Mouse (Mus musculus) midbrain, embryonic 10.5 days (tissue): ENCODE data around the gene 1110002E22Rik. TPM values are rescaled to one million over a fixed set of nuclear protein-coding genes. Genes with fewer than 3 reads are reported as not detected.

ENCODE experiments used
- DNase-seq: peaks from one replicate; pipeline ENCODE4 v3.0.0-alpha.2; 2017; ENCODE audit warnings: low spot score
- H3K27ac ChIP-seq: fragments of 300-500 bp; sonication (generic); replicated peaks from 2 replicates; pipeline ENCODE4 v1.5.1; 2016; ENCODE audit warnings: mild to moderate bottlenecking
- H3K27me3 ChIP-seq: fragments of 300-500 bp; sonication (generic); 2 replicates; pipeline ENCODE4 v1.6.1; 2016; ENCODE audit warnings: low read depth, mild to moderate bottlenecking; ENCODE audit not compliant: poor library complexity, severe bottlenecking
- H3K36me3 ChIP-seq: fragments of 300-500 bp; sonication (generic); 2 replicates; pipeline ENCODE4 v1.6.1; 2016; ENCODE audit warnings: mild to moderate bottlenecking, moderate library complexity
- H3K4me1 ChIP-seq: fragments of 300-500 bp; sonication (generic); 2 replicates; pipeline ENCODE4 v1.6.1; 2016
- H3K4me3 ChIP-seq: fragments of 300-500 bp; sonication (generic); 2 replicates; pipeline ENCODE4 v1.5.1; 2016; ENCODE audit warnings: mild to moderate bottlenecking, moderate library complexity
- H3K9me3 ChIP-seq: fragments of 300-500 bp; sonication (generic); replicated peaks from 2 replicates; pipeline ENCODE4 v1.6.1; 2016; ENCODE audit warnings: mild to moderate bottlenecking
- WGBS: fragments of 180-500 bp; shearing (Covaris S2); methylation state at CpG from one replicate; pipeline ENCODE4 v1.1.7; 2016; 5-methylcytosine and 5-hydroxymethylcytosine counted together
- polyA plus RNA-seq: library from polyadenylated mRNA; unstranded; fragments of >200 nt; fragmentation: Nextera tagmentation; extraction: Ambion mirVana; gene quantifications from 2 replicates; pipeline ENCODE4 v1.2.1, GENCODE M21; 2016

1110002E22Rik gene
- polyA plus RNA-seq, 1 experiment from 2014 or later, result 0.01 TPM

DNA sequence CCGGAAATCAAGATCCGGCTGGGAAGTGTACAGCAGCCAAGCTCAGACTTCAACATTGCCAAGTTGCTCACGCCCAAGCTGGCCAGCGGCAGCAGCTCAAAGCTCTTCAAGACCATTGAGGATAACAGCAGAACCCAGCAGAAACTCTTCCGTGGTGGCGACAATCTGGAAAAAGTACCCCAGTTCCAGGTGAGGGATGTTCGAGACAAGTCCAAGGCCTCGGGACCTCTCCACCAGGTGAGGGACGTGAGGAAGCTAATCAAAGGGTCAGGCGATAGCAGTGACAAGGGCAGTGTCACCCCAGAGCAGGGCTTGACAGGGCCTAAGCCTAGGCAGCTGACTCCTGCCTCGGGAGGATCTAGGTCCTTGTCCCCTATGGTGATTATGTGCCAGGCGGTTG, 3.3 kb downstream of the 1110002E22Rik start:
- no peaks in the 10 kb centered on the region for H3K36me3 ChIP-seq
- H3K27ac ChIP-seq, result no peak overlapping the region
- 92% methylated on average over 12 of the region's 12 CpGs for WGBS
- no peaks in the 10 kb centered on the region for H3K9me3 ChIP-seq
- peaks cover 39% of the 10 kb centered on the region for H3K4me1 ChIP-seq
- H3K27me3 ChIP-seq, result peaks cover 5% of the 10 kb centered on the region; the same call in 1 of the 2 replicates
- no peak overlapping the region for H3K4me3 ChIP-seq
- DNase-seq, result no peak

DNA sequence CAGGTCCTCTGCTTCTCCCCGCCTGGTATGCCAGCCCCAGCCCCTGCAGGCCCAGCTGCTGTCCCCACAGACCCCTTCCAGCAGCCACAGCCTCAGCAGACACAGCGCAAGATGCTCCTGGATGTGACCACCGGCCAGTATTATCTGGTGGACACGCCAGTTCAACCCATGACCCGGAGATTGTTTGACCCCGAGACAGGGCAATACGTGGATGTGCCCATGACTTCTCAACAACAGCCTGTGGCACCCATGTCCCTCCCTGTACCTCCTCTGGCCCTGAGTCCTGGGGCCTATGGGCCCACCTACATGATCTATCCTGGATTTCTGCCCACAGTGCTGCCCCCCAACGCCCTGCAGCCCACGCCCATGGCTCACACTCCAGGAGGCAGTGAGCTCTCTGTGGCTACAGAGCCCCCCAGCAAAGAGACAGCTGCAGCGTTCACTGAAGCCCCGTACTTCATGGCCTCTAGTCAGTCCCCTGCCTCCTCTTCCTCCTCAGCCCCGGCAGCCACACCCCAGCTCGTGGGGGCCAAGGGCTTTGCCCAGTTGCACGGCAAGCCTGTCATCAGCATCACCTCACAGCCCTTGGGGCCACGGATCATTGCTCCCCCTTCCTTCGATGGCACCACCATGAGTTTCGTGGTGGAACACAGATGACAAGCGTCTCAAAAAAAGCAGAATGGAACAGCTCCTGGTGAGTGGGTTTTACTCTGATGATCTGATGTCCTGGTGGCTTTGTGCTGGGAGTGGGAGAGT, 5.1 kb downstream of the 1110002E22Rik start:
- Histone ChIP-seq H3K4me1 (peaks cover 36% of the 10 kb centered on the region), H3K9me3 (no peaks in the 10 kb centered on the region), H3K4me3 (no peak overlapping the region), H3K27me3 (peaks cover 5% of the 10 kb centered on the region; the same call in 1 of the 2 replicates), H3K36me3 (no peaks in the 10 kb centered on the region), H3K27ac (peak overlapping the region; percentile 78)
- DNase-seq, result no peak
- 72% methylated on average over 18 of the region's 18 CpGs for WGBS

DNA sequence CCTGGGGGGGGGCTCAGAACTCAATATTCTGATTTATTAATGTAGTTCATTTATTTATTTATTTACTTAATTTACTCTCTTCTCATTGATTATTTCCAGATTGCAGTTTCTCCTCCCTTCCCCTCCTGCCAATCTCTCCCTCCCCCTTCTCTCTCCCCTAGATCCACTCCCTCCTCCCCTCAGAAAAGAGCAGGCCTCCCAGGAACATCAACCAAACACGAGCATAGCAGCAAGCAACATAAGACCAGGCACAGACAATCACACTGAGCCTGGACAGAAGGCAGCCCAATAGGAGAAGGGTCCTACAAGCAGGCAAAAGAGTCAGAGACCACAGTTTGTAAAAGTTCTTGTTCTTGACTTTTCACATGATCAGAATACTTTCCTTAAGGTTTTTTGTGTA, 6.2 kb downstream of the 1110002E22Rik start:
- Histone ChIP-seq H3K27me3 (peaks cover 5% of the 10 kb centered on the region; the same call in 1 of the 2 replicates), H3K9me3 (no peaks in the 10 kb centered on the region), H3K27ac (0 out of 2 replicates have a peak overlapping the region, but pooled peaks have one; percentile 78), H3K4me3 (no peak overlapping the region), H3K4me1 (peaks cover 26% of the 10 kb centered on the region), H3K36me3 (no peaks in the 10 kb centered on the region)
- 12% methylated on average over 1 of the region's 1 CpGs for WGBS
- DNase-seq, result no peak

DNA sequence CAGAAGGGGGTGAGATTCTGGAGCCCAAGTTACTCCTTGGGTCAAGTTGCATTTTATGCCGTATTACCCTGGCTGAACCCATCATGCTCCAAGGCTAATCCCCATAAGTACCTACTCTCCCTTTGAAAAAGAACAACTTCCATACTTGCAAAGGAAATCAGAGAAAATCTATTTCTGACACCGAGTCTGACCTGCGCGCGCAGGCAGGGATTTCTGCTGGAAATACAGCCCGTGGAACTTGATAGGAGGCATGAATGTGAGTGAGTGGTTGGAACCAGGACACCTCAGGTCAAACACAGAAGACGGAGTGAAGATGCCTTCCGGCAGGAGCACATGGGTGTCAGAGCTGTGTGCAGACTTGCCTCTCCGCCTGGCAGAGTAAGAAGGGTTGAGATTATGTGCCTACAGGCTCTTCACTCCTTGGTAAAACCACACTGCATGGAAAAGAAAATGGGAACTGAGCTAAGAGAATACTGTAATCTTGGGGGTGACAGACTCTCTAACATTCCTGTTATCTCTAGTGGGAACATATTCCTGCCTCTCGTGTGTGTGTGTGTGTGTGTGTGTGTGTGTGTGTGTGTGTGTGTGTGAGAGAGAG, 6.7 kb downstream of the 1110002E22Rik start:
- DNase-seq, result no peak
- H3K27me3 ChIP-seq, result peaks cover 5% of the 10 kb centered on the region; the same call in 1 of the 2 replicates
- no peaks in the 10 kb centered on the region for H3K9me3 ChIP-seq
- peaks cover 21% of the 10 kb centered on the region for H3K4me1 ChIP-seq
- no peaks in the 10 kb centered on the region for H3K36me3 ChIP-seq
- H3K4me3 ChIP-seq, result no peak overlapping the region
- WGBS, result 84% methylated on average over 10 of the region's 10 CpGs
- no peak overlapping the region for H3K27ac ChIP-seq

DNA sequence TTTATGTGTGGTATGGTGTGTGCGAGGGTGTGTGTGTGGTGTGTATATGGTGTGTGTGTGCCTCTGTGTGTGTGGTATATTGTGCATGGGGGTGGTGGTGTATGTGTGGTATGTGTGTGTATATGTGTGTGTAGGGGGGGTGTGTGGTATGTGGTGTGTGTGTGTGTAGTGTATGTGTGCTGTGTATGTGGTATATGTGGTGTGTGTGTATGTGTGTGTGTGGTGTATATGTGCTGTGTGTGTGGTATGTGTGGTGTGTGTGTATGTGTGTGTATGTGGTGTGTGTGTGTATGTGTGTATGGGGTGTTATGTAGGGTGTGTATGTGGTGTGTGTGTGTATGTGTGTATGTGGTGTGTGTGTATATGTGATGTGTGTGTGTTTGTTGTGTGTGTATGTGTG, 9.4 kb downstream of the 1110002E22Rik start:
- H3K27ac ChIP-seq, result no peak overlapping the region
- H3K4me1 ChIP-seq, result peaks cover 21% of the 10 kb centered on the region
- 92% methylated on average over 1 of the region's 1 CpGs for WGBS
- H3K9me3 ChIP-seq, result no peaks in the 10 kb centered on the region
- no peak overlapping the region for H3K4me3 ChIP-seq
- peaks cover 5% of the 10 kb centered on the region; the same call in 1 of the 2 replicates for H3K27me3 ChIP-seq
- DNase-seq, result no peak
- H3K36me3 ChIP-seq, result no peaks in the 10 kb centered on the region

DNA sequence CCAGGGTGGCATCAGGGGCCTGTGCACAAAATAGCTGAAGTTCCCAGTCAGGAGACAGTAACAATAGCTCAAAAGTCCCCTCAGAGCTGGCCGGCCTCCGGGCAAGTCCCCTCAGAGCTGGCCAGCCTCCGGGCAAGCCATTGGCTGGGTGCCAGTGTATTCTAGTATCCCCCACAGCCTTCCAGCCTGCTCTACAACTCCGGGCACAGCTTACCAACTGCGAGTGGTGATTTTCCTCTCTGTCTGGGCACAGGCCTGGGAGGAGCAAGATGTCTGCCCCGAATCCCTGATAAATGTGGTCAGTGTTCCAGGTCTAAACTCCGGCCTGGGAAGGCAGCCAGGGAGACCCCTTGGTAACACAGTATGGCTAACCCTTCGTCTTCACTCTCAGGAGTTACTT, 10.4 kb downstream of the 1110002E22Rik start:
- H3K27ac ChIP-seq, result no peak overlapping the region
- no peaks in the 10 kb centered on the region for H3K9me3 ChIP-seq
- whole genome bisulfite sequencing, result 89% methylated on average over 8 of the region's 8 CpGs
- H3K4me1 ChIP-seq, result peaks cover 15% of the 10 kb centered on the region
- no peak for DNase-seq
- H3K4me3 ChIP-seq, result no peak overlapping the region
- H3K27me3 ChIP-seq, result no peaks in the 10 kb centered on the region
- H3K36me3 ChIP-seq, result no peaks in the 10 kb centered on the region

DNA sequence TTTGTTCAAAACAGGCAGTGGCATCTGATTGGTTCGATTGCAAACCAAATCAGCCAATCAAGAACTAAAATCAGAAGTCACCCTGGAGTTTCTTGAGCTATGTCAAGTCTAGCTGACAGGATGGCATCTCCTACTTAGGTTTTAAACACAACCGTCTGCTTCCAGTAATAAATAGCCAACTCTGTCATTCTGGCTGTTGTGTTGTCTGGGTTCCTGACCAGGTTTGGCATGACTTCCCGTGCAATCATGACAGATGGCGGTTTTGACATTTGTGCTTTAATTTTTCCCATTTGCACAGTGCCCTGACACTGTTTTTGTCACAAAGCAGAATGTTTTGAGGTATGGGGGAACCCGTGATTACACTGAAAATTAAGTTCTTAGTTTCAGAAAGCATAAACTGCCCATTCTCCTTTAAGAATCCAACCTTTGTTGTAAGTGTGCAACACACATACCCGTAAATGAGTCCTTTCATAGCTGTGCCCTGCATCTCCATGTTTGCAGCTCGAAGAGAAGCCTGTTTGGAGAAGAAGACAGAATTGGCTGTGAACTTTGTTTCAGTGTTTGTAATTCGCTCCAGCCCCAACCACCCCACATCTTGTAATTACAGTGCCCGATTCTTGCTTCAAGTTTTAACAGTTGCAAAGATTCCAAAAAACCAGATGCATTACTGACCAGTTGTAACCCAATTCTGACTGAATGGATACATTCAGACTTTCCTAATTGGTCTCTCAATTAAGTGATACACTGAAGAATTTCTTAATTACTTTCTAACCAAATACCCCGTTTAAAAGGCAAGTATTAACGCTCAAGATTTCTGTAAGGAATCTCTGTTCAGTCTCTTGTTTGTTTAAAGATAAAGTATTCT, 12.9 kb downstream of the 1110002E22Rik start:
- 88% methylated on average over 11 of the region's 11 CpGs for WGBS
- no peak for DNase-seq
- no peak overlapping the region for H3K27ac ChIP-seq

DNA sequence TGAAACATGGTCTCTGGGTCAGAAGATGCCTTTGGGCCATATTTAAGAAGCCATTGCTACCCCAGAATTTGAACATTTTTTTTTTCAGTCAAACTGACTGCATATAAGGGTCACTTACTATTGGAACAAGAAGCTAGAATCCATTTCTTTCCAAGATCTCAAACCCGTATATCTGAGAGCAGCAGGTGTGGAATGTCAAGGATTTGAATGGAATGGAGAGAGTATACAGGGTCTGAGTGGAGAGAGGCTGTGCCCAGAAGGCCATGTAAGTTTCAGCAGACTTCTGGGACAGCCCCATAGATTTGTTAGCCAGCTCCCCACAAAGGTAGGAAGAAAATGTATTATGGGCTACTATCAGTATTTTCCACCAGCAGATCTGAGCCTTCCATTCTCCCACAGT, 13.8 kb downstream of the 1110002E22Rik start:
- 79% methylated on average over 1 of the region's 1 CpGs for WGBS
- Histone ChIP-seq H3K27me3 (no peaks in the 10 kb centered on the region), H3K27ac (no peak overlapping the region), H3K4me3 (no peak overlapping the region), H3K36me3 (no peaks in the 10 kb centered on the region), H3K4me1 (peaks cover 8% of the 10 kb centered on the region), H3K9me3 (no peaks in the 10 kb centered on the region)
- DNase-seq, result no peak

More for the DNA sequence above, 12.9 kb downstream of the 1110002E22Rik start:
- no peaks in the 10 kb centered on the region for H3K36me3 ChIP-seq
- H3K4me3 ChIP-seq, result no peak overlapping the region
- no peaks in the 10 kb centered on the region for H3K4me1 ChIP-seq
- H3K9me3 ChIP-seq, result no peaks in the 10 kb centered on the region
- H3K27me3 ChIP-seq, result no peaks in the 10 kb centered on the region

DNA sequence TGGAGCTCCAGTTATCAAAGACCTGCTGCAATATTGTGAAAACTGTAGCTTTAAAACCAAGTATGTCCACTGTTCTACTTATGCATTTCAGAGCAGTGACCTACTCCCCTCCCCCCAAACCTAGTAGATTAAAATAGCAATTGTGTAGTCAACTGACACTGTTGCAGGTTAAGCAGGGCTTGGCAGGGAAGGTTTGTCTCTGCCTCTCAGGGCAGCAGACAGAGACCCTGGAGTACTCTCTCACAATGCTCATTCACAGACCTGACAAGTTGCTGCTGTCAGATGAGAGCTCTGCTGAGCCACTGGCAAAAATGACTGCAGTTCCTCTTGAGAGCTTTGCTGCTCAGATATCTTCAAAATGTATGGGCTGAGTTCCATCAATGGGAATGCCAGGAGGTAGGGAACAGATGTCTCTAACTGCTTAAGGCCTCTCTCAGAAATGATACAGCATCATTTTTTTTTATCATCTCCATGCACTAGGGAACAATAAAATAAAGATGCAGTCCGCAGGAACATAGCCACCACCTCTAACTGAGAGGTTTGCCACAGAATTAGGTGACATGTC, 18.3 kb downstream of the 1110002E22Rik start:
- WGBS, result 97% methylated on average over 1 of the region's 1 CpGs
- Histone ChIP-seq H3K27ac (no peak overlapping the region), H3K4me1 (peaks cover 15% of the 10 kb centered on the region), H3K4me3 (no peak overlapping the region), H3K36me3 (no peaks in the 10 kb centered on the region), H3K27me3 (no peaks in the 10 kb centered on the region), H3K9me3 (no peaks in the 10 kb centered on the region)
- DNase-seq, result no peak

DNA sequence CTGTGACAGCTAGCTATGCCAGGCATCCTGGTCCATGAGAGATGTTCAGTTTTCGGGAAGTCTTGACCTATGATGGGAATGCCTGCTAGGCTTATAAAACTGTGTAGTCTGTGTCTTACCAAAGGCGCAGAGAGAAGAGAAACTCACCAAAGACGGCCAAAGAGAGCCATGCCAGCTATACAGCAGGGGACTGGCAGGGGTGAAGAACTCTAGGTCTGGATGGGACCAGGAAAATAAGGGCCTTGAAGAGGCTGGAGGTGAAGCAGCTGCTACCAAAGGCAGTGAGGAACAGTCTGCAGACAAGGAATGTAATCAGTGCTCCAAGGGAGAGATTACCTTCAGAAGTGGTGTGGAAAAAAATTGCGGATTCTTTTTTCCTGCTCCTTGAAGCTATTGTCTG, 19.0 kb downstream of the 1110002E22Rik start:
- H3K4me3 ChIP-seq, result no peak overlapping the region
- H3K27me3 ChIP-seq, result no peaks in the 10 kb centered on the region
- H3K27ac ChIP-seq, result no peak overlapping the region
- 74% methylated on average over 4 of the region's 4 CpGs for WGBS
- no peaks in the 10 kb centered on the region for H3K36me3 ChIP-seq
- no peak for DNase-seq
- H3K9me3 ChIP-seq, result no peaks in the 10 kb centered on the region
- peaks cover 15% of the 10 kb centered on the region for H3K4me1 ChIP-seq

DNA sequence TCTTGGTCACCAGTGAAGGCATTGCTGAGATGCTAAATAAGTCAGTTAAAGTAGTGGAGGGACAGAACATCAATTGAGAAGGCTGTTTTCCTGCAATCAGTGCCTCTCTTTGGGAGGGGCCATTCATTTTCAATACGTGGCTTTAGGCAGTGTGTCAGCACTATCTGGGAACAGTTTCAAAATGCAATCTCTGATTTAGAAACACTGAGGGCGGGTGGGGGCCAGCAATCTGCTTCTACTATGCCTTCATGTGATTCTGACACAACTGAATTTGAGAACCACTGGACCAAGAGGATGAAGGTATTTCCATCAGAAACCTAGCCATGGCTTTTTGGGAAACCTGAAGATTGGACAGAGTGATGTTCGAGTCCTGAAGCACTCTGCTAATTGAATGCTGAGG, 30.4 kb downstream of the 1110002E22Rik start:
- no peak for DNase-seq
- H3K27me3 ChIP-seq, result no peaks in the 10 kb centered on the region
- H3K36me3 ChIP-seq, result peaks cover 9% of the 10 kb centered on the region
- no peak overlapping the region for H3K4me3 ChIP-seq
- H3K27ac ChIP-seq, result no peak overlapping the region
- H3K4me1 ChIP-seq, result peaks cover 12% of the 10 kb centered on the region
- 87% methylated on average over 3 of the region's 3 CpGs for WGBS
- no peaks in the 10 kb centered on the region for H3K9me3 ChIP-seq

DNA sequence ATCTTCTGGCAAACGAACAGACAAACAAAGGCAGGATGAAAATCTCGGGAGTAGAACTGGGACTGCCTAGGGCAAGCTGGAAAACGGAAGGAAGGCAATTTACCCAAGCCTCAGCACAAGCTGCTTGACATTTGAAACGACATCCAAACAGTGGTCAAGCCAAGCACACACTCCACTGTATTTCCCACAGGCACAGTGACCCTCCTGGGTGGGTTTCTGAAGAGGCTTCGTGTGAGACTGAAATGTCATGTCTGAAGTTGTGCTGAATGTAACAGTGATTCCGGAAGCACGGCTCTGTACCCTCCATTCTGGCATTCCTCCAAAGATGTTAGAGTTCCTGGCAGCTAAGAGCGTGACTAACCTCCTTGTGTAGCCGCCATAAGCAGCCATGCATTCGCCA, 30.9 kb downstream of the 1110002E22Rik start:
- no peak overlapping the region for H3K4me3 ChIP-seq
- no peaks in the 10 kb centered on the region for H3K9me3 ChIP-seq
- DNase-seq, result no peak
- H3K4me1 ChIP-seq, result peaks cover 12% of the 10 kb centered on the region
- H3K36me3 ChIP-seq, result peaks cover 9% of the 10 kb centered on the region
- H3K27me3 ChIP-seq, result no peaks in the 10 kb centered on the region
- no peak overlapping the region for H3K27ac ChIP-seq
- 83% methylated on average over 10 of the region's 10 CpGs for WGBS
